Mouse (Mus musculus) spleen, adult 18-20 months (tissue): ENCODE data around the gene Arhgef12.

Experiments
- DNase-seq, 2 experiments: peaks; one replicate each; pipeline ENCODE4 v3.0.0; 2022; ENCODE audit warnings: mixed read lengths in 2 of 2

Arhgef12 gene

DNA sequence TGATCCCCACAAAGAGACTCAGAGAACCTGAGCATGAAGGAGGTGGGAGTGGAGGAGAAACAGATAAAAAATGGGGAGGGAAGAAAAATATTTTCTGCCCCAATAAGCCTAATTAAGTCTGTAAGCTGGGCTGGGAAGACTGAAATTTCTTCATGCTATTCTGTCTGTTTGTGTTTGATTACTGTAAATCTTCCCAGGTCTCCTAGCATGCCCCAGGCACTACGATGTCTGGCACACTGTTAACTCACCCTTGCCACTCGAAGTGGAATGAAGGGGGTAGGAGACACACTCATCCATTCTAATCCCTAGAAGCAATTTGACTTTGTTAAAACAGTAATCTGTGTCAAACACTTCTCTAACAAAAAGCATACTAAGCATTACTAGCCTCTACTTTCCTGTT is 35.3 kb downstream of the Arhgef12 start:
- no peak for DNase-seq

GRCm38 (mm10) chr9:43071176-43071575 is 35.9 kb downstream of the Arhgef12 start:
- no peak for DNase-seq

DNA sequence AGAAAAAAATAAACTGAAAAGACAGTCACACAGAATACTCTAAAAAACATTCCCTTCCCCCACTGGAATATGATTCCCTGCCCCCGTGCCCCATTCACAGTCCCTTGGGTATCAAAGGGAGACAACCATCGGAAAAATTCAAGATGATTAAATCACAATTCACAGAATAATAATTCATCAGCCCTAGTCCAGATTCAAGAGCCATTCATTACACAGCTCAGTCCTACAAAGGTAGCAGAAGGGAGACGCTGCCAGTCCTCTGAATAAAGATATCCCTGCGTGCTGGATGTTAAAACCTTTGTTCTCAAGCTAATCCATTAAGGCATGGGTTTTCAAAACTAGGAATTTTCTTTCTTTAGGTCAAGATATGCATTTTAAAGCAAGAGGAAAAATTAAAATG is 36.5 kb downstream of the Arhgef12 start:
- no peak for DNase-seq

DNA sequence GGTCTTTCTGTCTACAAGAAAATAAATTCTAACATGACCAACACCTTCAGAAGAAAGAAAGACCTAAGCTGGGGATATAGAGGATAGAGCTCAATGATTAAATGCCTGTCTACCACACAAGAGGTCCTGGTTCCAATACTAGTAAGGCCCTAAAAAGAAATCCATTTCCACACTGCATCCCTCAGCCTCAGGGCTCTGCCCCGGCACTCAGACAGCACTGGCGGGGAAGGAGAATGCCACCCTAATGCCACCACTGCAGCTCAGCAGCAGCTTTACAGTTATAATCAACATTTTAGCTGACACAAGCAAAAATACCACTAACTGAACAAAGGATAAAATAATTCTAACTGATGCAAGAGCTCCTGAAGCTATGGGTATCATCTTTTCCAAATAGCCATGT is 36.9 kb downstream of the Arhgef12 start:
- no peak for DNase-seq

- no peak for DNase-seq
These were observed 39.1 kb downstream of the Arhgef12 start for GRCm38 (mm10) chr9:43067896-43068295.

GRCm38 (mm10) chr9:43065231-43065630 is 41.8 kb downstream of the Arhgef12 start:
- no peak for DNase-seq

- DNase-seq, result no peak
These were observed 45.5 kb downstream of the Arhgef12 start for GRCm38 (mm10) chr9:43061545-43061944.

DNA sequence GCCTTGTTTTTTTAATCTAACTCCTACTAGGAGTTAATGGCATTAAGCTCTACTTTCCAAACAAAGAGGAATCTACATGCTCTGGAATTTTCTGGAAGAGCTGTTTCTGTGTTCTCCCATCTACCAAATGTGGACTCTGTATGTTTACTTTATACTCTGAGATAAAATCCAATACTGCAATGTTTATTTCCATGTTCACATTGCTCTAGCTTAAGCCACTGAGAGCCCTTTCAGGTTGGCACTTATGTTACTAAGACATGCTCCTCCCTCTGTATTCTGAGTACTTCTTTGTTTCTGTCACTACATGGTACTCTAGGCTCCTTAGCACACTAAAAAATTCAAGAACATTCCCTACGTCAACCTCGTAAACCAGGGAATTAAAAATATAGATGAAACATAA is 56.6 kb downstream of the Arhgef12 start:
- no peak for DNase-seq

- no peak for DNase-seq
These were observed 62.6 kb downstream of the Arhgef12 start for GRCm38 (mm10) chr9:43044481-43044880.

GRCm38 (mm10) chr9:43038466-43038865 is 68.6 kb downstream of the Arhgef12 start:
- DNase-seq, result no peak

DNA sequence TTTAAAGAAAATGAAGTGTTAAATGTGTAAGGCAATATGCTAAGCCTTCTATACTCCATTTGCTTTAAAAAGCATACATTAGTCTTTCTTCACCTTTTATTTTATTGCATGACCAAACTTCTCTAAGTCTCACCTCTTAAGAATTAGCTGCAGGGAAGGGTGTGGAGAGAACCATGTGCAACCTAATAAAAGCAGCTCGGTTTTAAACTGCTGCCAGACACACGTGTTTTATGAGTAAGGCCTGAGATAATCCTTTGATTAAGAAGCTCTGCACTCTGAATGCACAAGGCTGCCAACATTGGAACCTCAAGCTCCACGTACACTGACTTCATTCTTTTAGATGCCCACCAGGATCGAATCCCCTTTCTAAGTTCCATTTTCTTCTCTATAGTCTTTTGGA is 71.8 kb downstream of the Arhgef12 start:
- no peak for DNase-seq

DNA sequence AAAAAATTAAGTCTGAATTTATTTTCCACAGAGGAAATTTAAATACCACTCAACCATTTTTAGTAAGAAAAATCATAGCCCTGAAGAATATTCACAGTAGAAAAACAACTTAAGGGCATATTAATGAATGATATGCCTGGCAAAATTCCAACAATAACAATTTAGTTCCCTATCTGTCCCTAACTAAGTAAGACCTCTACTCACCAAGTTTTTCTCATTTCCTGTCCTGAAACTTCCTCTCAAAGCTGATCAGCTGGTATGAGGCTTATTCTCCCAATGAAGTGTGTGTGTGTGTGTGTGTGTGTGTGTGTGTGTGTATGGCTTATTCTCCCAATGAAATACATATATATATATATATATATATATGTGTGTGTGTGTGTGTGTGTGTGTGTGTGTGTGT is 72.8 kb downstream of the Arhgef12 start:
- DNase-seq, result no peak

GRCm38 (mm10) chr9:43027757-43028156 is 79.3 kb downstream of the Arhgef12 start:
- no peak for DNase-seq

DNA sequence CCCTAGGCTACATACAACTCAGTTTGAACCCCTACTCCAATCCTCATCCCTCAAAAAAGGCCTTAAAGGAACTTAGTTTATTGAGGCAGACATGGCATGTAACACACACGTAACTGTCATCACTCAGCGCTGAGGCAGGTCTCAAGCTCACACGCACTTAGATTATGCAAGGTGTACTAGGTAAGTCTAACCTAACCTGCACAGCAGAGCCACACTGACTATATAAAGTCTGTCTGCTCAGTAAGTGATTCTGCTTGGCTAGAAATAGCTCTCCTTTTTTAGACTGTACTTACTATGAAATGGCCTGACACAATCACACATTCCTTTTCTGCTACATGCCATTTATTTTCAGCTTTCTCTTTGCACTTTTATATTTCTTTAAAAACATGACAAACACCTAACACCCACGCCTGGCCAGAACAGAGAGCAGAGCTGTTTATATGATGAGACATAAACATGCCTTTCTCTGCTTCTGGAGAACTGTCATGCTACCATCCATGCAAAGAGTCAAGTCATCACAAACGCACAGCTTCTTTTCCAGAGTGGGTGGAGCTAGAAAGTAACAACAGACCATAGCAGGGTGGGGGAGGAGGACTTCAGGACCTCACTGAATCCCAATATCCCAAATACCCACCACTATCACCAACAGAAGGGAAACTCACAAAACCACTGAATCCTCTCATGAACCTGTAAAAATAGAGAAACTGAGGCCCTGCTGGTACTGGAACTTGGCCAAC is 85.4 kb downstream of the Arhgef12 start:
- no peak for DNase-seq

DNA sequence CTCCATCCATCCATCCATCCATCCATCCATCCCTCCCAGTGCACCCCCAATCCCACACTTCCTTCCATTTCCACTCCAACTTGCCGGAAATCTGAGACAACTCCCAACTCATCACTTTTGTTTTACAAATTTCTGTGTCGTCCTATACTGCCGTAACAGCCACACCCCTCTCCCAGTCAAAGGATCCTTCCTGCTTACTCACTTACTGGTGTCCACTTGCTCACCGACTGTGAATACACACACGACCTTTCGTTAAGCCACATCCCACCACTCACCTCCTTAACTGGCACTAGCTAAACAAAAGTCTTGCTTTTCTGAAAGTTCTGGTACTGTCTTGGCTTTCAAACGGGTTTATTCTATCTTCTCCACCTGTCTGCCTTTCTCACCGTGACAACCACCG is 87.4 kb downstream of the Arhgef12 start:
- DNase-seq, result no peak

DNA sequence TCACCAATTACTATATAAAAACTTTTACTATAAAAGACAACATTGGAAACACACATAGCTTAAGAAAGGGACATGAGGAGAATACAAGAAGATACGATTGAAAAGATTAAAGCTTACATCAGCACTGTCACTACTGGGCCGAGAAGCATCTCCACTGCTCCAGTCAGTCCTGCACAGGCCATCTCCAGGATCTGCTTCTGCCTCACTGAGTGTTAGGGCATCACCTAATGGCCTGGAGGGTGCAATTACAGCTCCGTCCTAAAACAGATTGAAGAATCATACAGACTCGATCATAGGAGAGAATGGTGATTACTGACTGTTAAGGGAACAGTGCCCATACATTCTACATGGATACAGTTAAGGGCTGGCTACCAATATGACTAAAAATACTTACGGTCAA is 91.3 kb downstream of the Arhgef12 start:
- DNase-seq, result no peak

DNA sequence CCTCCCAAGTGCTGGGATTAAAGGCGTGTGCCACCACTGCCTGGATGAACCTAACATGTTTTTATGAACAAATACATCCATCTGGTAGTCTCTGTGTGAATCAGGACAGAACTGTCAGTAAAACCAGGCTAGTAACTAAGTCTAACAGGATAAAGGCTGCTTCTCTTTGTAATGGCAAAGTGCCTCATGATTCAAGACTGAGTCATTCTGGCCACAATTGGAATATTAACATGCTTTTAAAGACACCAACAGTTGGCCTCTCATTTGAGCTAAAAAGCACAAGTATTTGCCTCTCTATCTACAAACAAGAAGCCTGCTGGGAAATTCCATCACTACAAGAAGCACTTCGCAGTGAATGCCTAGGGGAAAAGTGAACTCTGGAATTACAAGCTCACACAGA is 91.7 kb downstream of the Arhgef12 start:
- DNase-seq, result no peak

DNA sequence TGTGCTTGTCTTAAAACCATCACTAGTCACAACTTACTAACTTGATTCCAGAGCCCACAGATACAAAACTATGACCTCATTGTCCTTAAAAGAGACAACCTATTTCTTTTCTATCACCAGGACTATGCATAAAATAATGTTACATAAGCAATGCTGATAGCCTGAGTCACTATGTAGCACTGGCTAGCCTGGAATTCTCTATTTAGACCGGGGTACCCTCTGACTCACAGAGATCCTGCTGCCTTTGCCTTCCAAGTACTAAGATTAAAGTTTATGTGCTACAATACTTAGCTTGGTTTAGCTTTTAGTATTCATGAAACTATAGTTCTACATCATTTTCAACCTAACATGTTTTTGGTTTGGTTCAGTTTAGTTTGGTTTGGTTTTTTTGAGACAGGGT is 92.2 kb downstream of the Arhgef12 start:
- no peak for DNase-seq

GRCm38 (mm10) chr9:43012541-43012940 is 94.5 kb downstream of the Arhgef12 start:
- no peak for DNase-seq

GRCm38 (mm10) chr9:43011061-43011460 is 96.0 kb downstream of the Arhgef12 start:
- no peak for DNase-seq

- no peak for DNase-seq
These were observed 103.2 kb downstream of the Arhgef12 start for GRCm38 (mm10) chr9:43003881-43004280.

GRCm38 (mm10) chr9:43003017-43003416 is 104.0 kb downstream of the Arhgef12 start:
- no peak for DNase-seq

DNA sequence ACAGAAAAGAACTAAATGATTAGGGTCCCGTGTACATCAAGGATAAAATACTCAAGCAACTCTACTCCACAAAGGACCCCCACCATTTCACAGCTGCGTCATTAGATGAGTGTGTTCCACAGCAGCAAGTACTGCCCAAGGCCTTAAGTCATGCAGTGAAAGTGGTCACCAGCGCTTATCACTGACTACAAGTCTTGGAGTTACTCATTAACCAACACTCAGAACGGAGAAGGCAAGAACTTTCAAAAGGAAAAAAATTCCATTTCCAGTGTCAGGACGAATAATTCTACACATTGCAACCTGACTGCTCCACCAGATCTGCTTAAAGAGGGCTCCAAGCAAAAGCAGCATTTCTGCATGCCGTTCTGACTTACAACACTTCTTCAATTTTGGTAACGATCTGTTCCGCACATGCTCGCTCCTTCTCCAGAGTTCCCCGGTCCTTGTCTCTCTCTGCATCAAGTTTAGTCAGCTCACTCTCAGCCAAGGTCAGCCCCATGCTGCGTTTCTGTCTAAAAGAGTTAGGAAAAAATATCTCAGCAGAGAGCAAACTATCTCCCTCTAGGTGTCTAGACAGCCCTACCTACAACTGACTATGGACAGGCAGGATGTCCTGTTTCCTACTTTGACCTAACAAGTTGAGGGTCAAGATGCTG is 106.3 kb downstream of the Arhgef12 start:
- no peak for DNase-seq

GRCm38 (mm10) chr9:43000070-43000469 is 107.0 kb downstream of the Arhgef12 start:
- no peak for DNase-seq

- no peak for DNase-seq
These were observed 109.5 kb downstream of the Arhgef12 start for GRCm38 (mm10) chr9:42997526-42997925.
